Mouse (Mus musculus) embryonic fibroblast, embryonic 13.5 days (primary cell): ENCODE results near the gene Wdr86. TPM values are rescaled to one million over a fixed set of nuclear protein-coding genes. Genes with fewer than 3 reads are reported as not detected.
"Not testable (repeated sequence)": the region's sequence is repeated elsewhere in the genome, so short reads cannot be mapped to it uniquely, and the experiment has no call there.

Experiments
- H3K27ac ChIP-seq: 2 replicates; pipeline ENCODE4 v1.5.1; 2012; ENCODE audit warnings: low read length, control low read depth, inconsistent platforms; ENCODE audit not compliant: insufficient read depth
- H3K4me1 ChIP-seq: 2 replicates; pipeline ENCODE4 v1.6.1; 2011; ENCODE audit warnings: low read length; ENCODE audit not compliant: control insufficient read depth, insufficient read depth
- H3K4me3 ChIP-seq: 2 replicates; pipeline ENCODE4 v1.5.1; 2011; ENCODE audit warnings: mild to moderate bottlenecking, control low read depth, low read length; ENCODE audit not compliant: insufficient read depth
- CTCF ChIP-seq: IDR thresholded peaks from 2 replicates; pipeline ENCODE4 v1.5.1; 2011; ENCODE audit warnings: mild to moderate bottlenecking, control low read depth, low read length, moderate library complexity, borderline replicate concordance; ENCODE audit not compliant: insufficient read depth
- POLR2A ChIP-seq: IDR thresholded peaks from 2 replicates; pipeline ENCODE4 v1.6.1; 2011; ENCODE audit warnings: low read depth, mild to moderate bottlenecking, control low read depth, low read length, moderate library complexity
- polyA plus RNA-seq: library from polyadenylated mRNA; stranded (reverse); fragments of >200 nt; gene quantifications from 2 replicates; pipeline ENCODE4 v1.2.4, GENCODE M21; 2011; ENCODE audit warnings: low read depth; ENCODE audit not compliant: missing spikeins, insufficient read length

Gene Wdr86
- polyA plus RNA-seq = 1.1 TPM in 1 of 2 replicates, not detected in the other

GRCm38 (mm10) chr5:24730488-24730871, at the start of gene Wdr86:
Gene Wdr86, minus strand, starts transcription at chr5:24730727.
- 0 out of 2 replicates have a peak within 1 kb of the TSS, but pooled peaks have one; percentile 8 for H3K4me3 ChIP-seq
- H3K4me1 ChIP-seq = peaks cover 2% of the 10 kb centered on the region; the same call in 1 of the 2 replicates
- H3K27ac ChIP-seq = no peak within 1 kb of the TSS
- no peak for TF ChIP-seq CTCF
- no peak for TF ChIP-seq POLR2A

DNA sequence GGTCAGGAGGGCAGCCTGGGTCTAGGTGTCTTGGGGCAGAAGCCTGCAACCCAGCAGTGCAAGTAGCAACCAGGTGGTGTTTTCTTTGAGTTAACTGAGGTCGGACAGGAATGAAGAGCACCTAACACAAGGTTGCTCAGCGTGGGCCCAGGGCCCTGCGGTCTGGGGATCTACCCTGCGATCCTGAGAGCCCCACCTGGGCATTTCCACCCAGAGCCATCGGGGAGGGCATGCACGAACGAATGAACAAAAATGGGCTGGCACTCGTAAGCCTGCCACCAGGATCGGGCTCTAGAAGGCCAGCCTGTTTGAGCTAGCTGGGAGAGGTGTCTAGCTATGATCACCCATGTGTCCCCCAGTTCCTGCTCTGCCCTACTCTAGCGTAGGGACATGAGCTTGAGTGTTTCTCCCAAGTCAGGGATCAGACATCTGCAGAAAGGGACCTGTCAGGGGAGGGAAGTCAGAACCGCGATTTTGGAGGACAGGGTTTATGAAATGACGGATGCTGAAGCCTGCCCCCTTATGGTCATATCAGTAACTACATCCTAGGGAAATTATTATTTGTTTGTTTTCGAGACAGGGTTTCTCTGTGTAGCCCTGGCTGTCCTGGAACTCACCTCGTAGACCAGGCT, 49.5 kb upstream of the Wdr86 start:
- TF ChIP-seq POLR2A (no peak), CTCF (no peak; the same call in 1 of the 2 replicates)
- no peak overlapping the region for H3K27ac ChIP-seq
- no peak overlapping the region for H3K4me3 ChIP-seq
- H3K4me1 ChIP-seq = no peaks in the 10 kb centered on the region

DNA sequence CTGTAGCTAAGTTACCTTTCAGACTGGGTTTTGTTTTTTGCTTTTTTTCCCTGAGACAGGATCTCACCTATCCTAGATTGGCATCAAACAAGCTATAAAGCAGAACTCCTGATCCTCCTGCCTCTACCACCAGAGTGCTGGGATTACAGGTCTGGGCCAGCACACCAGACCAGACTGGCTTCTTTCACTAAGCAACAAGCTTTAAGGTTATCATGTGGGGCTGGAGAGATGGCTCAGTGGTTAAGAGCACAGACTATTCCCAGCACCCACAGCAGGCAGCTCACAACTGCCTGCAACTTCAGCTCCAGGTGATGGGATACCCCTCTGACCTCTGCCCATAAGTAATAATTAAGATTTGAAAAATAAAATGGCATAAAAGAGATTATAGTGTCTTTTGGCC, 48.8 kb upstream of the Wdr86 start:
- Histone ChIP-seq H3K27ac (no peak overlapping the region), H3K4me1 (no peaks in the 10 kb centered on the region), H3K4me3 (no peak overlapping the region)
- TF ChIP-seq CTCF (no peak), POLR2A (no peak)

DNA sequence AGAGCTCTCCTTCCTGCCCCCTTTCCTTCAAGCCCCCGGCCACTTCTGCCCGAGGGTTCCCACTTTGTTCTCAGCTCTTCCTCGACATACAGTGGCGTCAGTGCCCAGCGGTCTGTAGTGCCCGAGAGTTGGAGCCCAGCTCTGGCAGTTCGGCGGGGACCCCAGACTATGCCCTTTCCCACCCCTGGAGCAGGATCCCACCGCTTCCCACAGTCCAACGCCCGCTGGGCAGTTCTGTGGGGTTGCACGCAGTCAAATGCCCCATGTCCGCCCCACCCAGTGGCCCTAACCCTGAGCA, 48.3 kb upstream of the Wdr86 start:
- Histone ChIP-seq H3K27ac (no peak overlapping the region), H3K4me1 (no peaks in the 10 kb centered on the region), H3K4me3 (no peak overlapping the region)
- TF ChIP-seq POLR2A (no peak), CTCF (no peak)

DNA sequence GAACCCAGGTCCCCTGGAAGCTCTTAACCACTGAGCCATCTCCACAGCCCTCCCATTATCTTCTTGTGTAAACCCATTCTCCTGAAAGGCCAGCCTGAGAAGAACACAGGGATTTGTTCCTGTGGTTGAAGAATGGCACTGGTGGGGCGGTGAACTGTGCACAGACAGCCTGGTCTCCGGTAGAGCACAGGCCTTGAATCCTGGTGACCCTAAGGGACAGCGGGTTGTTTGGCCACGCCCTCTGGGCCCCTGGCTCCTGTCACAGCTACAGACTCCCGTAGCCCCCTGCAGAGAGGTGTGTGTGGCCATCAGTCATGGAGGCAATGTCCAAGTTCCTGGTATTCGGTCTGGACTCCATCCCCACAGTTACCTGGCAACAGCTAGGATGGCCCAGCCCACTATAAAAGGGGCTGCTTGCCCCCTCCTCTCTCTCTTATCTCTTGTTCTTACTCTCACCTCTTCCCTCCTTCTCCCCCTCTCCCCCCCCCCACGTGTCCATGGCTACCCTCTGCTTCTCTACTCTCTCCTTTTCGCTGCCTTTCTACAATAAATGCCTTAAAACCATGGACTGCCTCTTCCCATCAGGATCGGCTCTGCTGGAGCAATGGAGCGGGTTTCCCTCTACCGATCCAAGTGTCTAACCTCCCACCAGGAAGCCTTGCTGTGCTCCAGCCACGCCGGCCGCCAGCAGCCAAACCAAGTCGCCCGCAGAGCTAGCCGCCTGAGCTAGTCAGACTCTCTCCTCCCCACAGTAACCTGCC, 47.7 kb upstream of the Wdr86 start:
- no peak for TF ChIP-seq POLR2A
- no peak for TF ChIP-seq CTCF
- Histone ChIP-seq H3K4me1 (no peaks in the 10 kb centered on the region), H3K4me3 (no peak overlapping the region), H3K27ac (no peak overlapping the region)

GRCm38 (mm10) chr5:24776681-24777080, 46.2 kb upstream of the Wdr86 start:
- Histone ChIP-seq H3K27ac (no peak overlapping the region), H3K4me1 (no peaks in the 10 kb centered on the region)

DNA sequence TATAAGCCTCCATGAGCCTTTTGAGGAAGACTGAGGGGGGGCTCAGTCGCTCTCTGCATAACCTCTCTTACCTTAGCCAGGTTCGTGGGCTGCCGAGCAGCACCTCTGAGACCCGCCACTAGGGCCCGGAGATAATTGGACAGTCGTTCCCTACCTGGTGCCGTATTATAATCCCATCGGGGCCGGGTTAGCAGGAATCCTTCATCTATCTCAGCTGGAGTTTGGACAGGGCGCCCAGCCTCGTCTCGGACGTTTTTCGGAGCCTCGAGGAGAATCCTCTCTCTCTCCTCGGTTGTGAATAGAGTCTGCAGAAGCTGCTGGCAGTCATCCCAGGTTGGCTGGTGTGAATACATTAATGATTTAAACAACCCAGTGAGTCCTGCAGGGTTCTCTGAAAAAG, 44.0 kb upstream of the Wdr86 start:
- H3K27ac ChIP-seq, H3K4me1 ChIP-seq, H3K4me3 ChIP-seq: not testable (repeated sequence)

More at GRCm38 (mm10) chr5:24776681-24777080, 46.2 kb upstream of the Wdr86 start:
- TF ChIP-seq POLR2A = no peak
- TF ChIP-seq CTCF = no peak
- H3K4me3 ChIP-seq = no peak overlapping the region

DNA sequence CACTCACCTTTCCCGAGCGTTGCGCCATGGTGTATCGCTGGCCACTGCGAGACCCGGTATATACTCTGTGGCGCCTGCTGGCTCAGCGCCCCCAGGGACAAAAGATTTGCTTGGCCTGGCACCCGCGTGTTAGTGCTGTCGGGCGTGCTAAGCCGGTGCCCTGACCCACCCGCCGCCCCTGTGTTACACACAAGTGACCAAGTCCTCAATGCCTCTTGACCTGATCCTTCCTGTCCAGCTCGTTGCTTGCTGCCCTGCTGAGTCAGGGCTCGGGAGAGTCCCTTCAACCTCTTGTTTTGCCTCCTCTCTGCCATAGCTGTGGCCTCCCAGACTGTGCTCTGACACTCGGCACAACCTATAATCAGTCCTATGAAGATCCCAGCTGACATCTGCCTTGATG, 27.3 kb upstream of the Wdr86 start, which contains the start of gene Crygn:
Gene Crygn (minus strand): TSS at position 193 of the 400 bp plus-strand sequence.
- TF ChIP-seq POLR2A (no peak), CTCF (no peak)
- H3K27ac ChIP-seq = no peak within 1 kb of the TSS
- no peak within 1 kb of the TSS for H3K4me3 ChIP-seq
- H3K4me1 ChIP-seq = no peaks in the 10 kb centered on the region

GRCm38 (mm10) chr5:24756931-24757330, 26.4 kb upstream of the Wdr86 start:
- TF ChIP-seq CTCF (no peak), POLR2A (no peak)
- no peaks in the 10 kb centered on the region for H3K4me1 ChIP-seq
- no peak overlapping the region for H3K27ac ChIP-seq
- H3K4me3 ChIP-seq = no peak overlapping the region

DNA sequence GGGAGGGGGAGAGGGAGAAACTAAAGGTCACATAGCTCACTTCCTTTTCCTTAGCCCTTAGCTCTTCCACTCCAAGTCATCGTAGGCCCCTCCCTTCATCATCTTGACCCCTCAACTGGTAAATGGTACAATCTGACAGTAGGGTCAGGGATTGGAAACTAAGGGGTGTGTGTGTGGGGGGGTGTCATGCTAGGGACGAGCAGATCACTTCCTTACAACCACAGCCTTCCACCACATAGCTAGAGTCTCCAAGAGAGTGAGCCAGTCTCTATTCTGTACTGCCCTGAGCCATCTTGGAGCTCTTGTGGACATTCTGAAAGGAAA, 21.6 kb upstream of the Wdr86 start:
- Histone ChIP-seq H3K4me1 (no peaks in the 10 kb centered on the region), H3K4me3 (no peak overlapping the region), H3K27ac (peak overlapping the region; percentile 29)
- TF ChIP-seq POLR2A = no peak
- no peak for TF ChIP-seq CTCF
